Mouse (Mus musculus): Measurements from ENCODE around the gene Catsperz. TPM values are rescaled to one million over a fixed set of nuclear protein-coding genes. Genes with fewer than 3 reads are reported as not detected.

Gene Catsperz
- total RNA-seq, 2 experiments from 2014 or later: 11.0 to 12.1 TPM

GRCm38 (mm10) chr19:6948186-6948585 is 23.0 kb upstream of the Catsperz start:
- DNase-seq (ENCODE audit: extremely low spot score in 1 of 2, low spot score in 1 of 2): no peak

- DNase-seq (ENCODE audit: extremely low spot score in 1 of 2, low spot score in 1 of 2): no peak
Measured at GRCm38 (mm10) chr19:6947742-6948141, 22.6 kb upstream of the Catsperz start.

- no peak for DNase-seq (ENCODE audit: extremely low spot score in 1 of 2, low spot score in 1 of 2)
Measured at GRCm38 (mm10) chr19:6943709-6944108, 18.5 kb upstream of the Catsperz start.

GRCm38 (mm10) chr19:6942764-6943163 is 17.6 kb upstream of the Catsperz start:
- DNase-seq (ENCODE audit: extremely low spot score in 1 of 2, low spot score in 1 of 2): no peak

- DNase-seq (ENCODE audit: extremely low spot score in 1 of 2, low spot score in 1 of 2): peak; percentile 73 to 90
Measured at GRCm38 (mm10) chr19:6942249-6942691, 17.1 kb upstream of the Catsperz start, which contains the start of gene Gpr137. TSS of gene Gpr137 (minus strand) at chr19:6942480.

GRCm38 (mm10) chr19:6941372-6942248 is 16.4 kb upstream of the Catsperz start, which contains the start of gene Bad:
TSS of gene Bad (plus strand) at chr19:6941861.
- peak; percentile 95 to 98 for DNase-seq (ENCODE audit: extremely low spot score in 1 of 2, low spot score in 1 of 2)

- DNase-seq (ENCODE audit: extremely low spot score in 1 of 2, low spot score in 1 of 2): no peak
Measured at GRCm38 (mm10) chr19:6940396-6941351, 15.5 kb upstream of the Catsperz start.

- DNase-seq (ENCODE audit: extremely low spot score in 1 of 2, low spot score in 1 of 2): no peak
Measured at GRCm38 (mm10) chr19:6939106-6940002, 14.2 kb upstream of the Catsperz start.

GRCm38 (mm10) chr19:6937541-6938465 is 12.6 kb upstream of the Catsperz start:
- no peak for DNase-seq (ENCODE audit: extremely low spot score in 1 of 2, low spot score in 1 of 2)

GRCm38 (mm10) chr19:6936299-6936698 is 11.1 kb upstream of the Catsperz start:
- no peak for DNase-seq (ENCODE audit: extremely low spot score in 1 of 2, low spot score in 1 of 2)

GRCm38 (mm10) chr19:6934195-6934977 is 9.2 kb upstream of the Catsperz start, which contains the start of gene Kcnk4:
TSS of gene Kcnk4 (minus strand) at chr19:6934515.
- DNase-seq (ENCODE audit: extremely low spot score in 1 of 2, low spot score in 1 of 2): no peak

GRCm38 (mm10) chr19:6933436-6934194 is 8.4 kb upstream of the Catsperz start:
- no peak for DNase-seq (ENCODE audit: extremely low spot score in 1 of 2, low spot score in 1 of 2)

GRCm38 (mm10) chr19:6933102-6933435 is 7.9 kb upstream of the Catsperz start:
- DNase-seq (ENCODE audit: extremely low spot score in 1 of 2, low spot score in 1 of 2): no peak

GRCm38 (mm10) chr19:6932018-6932417 is 6.8 kb upstream of the Catsperz start:
- DNase-seq (ENCODE audit: extremely low spot score in 1 of 2, low spot score in 1 of 2): no peak

GRCm38 (mm10) chr19:6931002-6931401 is 5.8 kb upstream of the Catsperz start:
- no peak for DNase-seq (ENCODE audit: extremely low spot score in 1 of 2, low spot score in 1 of 2)

- DNase-seq (ENCODE audit: extremely low spot score in 1 of 2, low spot score in 1 of 2): no peak
Measured at GRCm38 (mm10) chr19:6928080-6928479, 2.9 kb upstream of the Catsperz start.

- DNase-seq (ENCODE audit: extremely low spot score in 1 of 2, low spot score in 1 of 2): no peak
Measured at GRCm38 (mm10) chr19:6926559-6927255, 1.5 kb upstream of the Catsperz start.
